Mouse (Mus musculus) heart, embryonic 11.5 days (tissue): ENCODE measurements around the gene Sdk1. TPM values are rescaled to one million over a fixed set of nuclear protein-coding genes. Genes with fewer than 3 reads are reported as not detected.
"Not testable (repeated sequence)": the region's sequence is repeated elsewhere in the genome, so short reads cannot be mapped to it uniquely, and the experiment has no call there.

Source experiments
- ATAC-seq: fragments of 200-750 bp; cut with Nextera tagmentation; replicated peaks from 2 replicates; pipeline ENCODE4 v1.8.0; 2017; ENCODE audit warnings: moderate library complexity; ENCODE audit not compliant: insufficient number of reproducible peaks, low FRiP score, low TSS enrichment
- H3K27ac ChIP-seq: fragments of 300-500 bp; sonication (generic); 2 replicates; pipeline ENCODE4 v1.5.1; 2014; ENCODE audit warnings: mild to moderate bottlenecking, low read depth, low read length
- H3K27me3 ChIP-seq: fragments of 300-500 bp; sonication (generic); 2 replicates; pipeline ENCODE4 v1.6.1; 2014; ENCODE audit warnings: mild to moderate bottlenecking, low read length, mixed read lengths; ENCODE audit not compliant: control insufficient read depth, insufficient read depth
- H3K36me3 ChIP-seq: fragments of 300-500 bp; sonication (generic); 2 replicates; pipeline ENCODE4 v1.6.1; 2014; ENCODE audit warnings: mild to moderate bottlenecking, low read length, moderate library complexity, mixed read lengths; ENCODE audit not compliant: control insufficient read depth, insufficient read depth
- H3K4me1 ChIP-seq: fragments of 300-500 bp; sonication (generic); 2 replicates; pipeline ENCODE4 v1.6.1; 2014; ENCODE audit warnings: low read length; ENCODE audit not compliant: control insufficient read depth, insufficient read depth
- H3K4me2 ChIP-seq: fragments of 300-500 bp; sonication (generic); 2 replicates; pipeline ENCODE4 v1.6.1; 2014; ENCODE audit warnings: mild to moderate bottlenecking, moderate library complexity
- H3K4me3 ChIP-seq: fragments of 300-500 bp; sonication (generic); 2 replicates; pipeline ENCODE4 v1.5.1; 2014; ENCODE audit warnings: low read depth, low read length
- H3K9ac ChIP-seq: fragments of 300-500 bp; sonication (generic); 2 replicates; pipeline ENCODE4 v1.6.1; 2014; ENCODE audit warnings: mild to moderate bottlenecking, low read depth, low read length, moderate library complexity
- H3K9me3 ChIP-seq: fragments of 300-500 bp; sonication (generic); replicated peaks from 2 replicates; pipeline ENCODE4 v1.6.1; 2016; ENCODE audit warnings: low read length; ENCODE audit not compliant: control insufficient read depth
- WGBS: fragments of 180-500 bp; shearing (Covaris S2); extraction: QIAGEN DNeasy Blood & Tissue Kit; methylation state at CpG from one replicate; pipeline ENCODE4 v1.1.7; 2014; ENCODE audit not compliant: insufficient replicate concordance; 5-methylcytosine and 5-hydroxymethylcytosine counted together
- polyA plus RNA-seq: library from polyadenylated mRNA; unstranded; fragments of >200 nt; fragmentation: Nextera tagmentation; extraction: Ambion mirVana; gene quantifications from 2 replicates; pipeline ENCODE4 v1.2.1, GENCODE M21; 2014

Sdk1 gene
- polyA plus RNA-seq, 1 experiment from 2014 or later, result 3.1 TPM

DNA sequence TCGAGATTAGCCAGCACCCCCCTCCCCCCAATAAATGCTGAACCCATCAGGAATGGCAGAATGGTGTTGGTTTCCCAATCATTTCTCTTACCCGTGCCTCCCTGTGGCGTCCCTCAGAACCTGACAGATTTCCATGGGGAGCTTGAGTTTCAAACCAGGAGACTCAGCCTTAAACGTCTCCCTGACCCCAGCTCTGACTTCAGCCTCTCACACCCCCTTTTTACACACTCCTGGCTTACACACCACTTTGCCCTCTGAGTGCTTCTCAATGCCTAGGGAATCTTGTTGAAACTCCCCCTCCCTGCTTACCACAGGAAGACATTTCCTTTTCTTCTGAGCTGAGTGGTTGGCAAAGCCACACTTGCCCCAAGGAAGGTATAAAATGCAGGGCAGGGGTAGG lies 392.0 kb downstream of the Sdk1 start:
- Histone ChIP-seq H3K9me3 (no peaks in the 10 kb centered on the region), H3K4me3 (no peak overlapping the region), H3K4me1 (no peaks in the 10 kb centered on the region), H3K27me3 (no peaks in the 10 kb centered on the region), H3K4me2 (no peak overlapping the region), H3K27ac (no peak overlapping the region), H3K36me3 (no peaks in the 10 kb centered on the region), H3K9ac (no peak overlapping the region)
- WGBS, result 47% methylated on average over 4 of the region's 4 CpGs
- no peak for ATAC-seq

DNA sequence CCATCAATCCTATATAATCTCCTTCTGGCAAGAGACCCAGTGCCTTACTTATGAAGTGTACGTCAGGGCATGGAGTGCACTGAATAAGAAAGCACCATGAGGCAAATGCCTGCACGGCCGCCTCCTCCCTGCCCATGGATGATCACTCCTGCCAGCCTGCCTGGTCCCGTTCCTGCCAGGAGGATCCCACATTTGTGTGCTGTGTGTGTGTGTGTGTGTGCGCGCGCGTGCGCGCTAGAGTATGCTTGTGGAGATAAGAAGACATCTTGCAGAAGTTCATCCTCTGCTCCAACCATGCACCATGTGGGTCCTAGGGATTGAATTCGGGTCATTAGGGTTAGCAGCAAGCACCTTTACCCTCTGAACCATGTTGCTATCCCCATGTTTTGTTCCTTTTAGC lies 395.1 kb downstream of the Sdk1 start:
- Histone ChIP-seq H3K27ac (no peak overlapping the region), H3K9ac (no peak overlapping the region), H3K27me3 (no peaks in the 10 kb centered on the region), H3K4me1 (no peaks in the 10 kb centered on the region), H3K36me3 (no peaks in the 10 kb centered on the region), H3K4me3 (no peak overlapping the region), H3K9me3 (no peaks in the 10 kb centered on the region), H3K4me2 (no peak overlapping the region)
- WGBS, result 85% methylated on average over 11 of the region's 11 CpGs
- no peak for ATAC-seq

DNA sequence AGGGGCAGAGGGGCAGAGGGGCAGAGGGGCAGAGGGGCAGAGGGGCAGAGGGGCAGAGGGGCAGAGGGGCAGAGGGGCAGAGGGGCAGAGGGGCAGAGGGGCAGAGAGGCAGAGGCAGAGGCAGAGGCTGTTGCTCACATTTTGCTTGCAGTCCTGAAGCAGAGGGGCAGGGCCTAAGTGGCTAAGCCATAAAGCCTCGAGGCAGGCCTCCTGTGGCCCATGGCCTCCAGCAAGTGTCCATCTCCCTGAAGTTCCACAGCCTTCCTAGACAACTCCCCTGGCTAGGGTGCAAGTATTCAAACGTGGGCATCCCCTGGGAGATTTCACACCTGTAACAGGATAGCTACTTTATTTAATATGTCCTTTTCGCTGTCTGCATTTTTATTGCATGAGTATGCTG lies 395.8 kb downstream of the Sdk1 start:
- not testable (repeated sequence) for ATAC-seq, H3K4me1 ChIP-seq, H3K36me3 ChIP-seq, H3K9me3 ChIP-seq, H3K4me2 ChIP-seq, H3K27me3 ChIP-seq, H3K27ac ChIP-seq, H3K9ac ChIP-seq, H3K4me3 ChIP-seq
- 66% methylated on average over 3 of the region's 3 CpGs for WGBS

DNA sequence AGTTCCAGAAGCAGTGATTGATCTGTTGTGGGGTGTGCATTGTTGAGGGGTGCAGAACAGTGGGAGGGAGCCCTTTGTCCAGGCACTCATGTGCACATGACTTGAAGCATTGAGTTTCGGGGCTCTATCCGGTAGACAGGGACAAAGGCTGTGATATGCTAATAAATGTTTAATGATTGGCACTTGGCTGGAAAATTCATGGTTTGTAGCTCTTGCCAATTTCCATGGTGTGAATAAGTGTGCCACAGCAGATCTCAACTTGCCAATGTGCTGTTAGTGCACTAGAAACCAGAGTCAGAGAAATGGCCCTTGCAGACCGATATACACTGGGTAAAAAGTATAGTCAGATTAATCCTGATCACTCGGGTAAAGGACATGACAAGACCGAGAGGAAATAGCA lies 404.4 kb downstream of the Sdk1 start:
- Histone ChIP-seq H3K27me3 (no peaks in the 10 kb centered on the region), H3K4me2 (no peak overlapping the region), H3K4me3 (no peak overlapping the region), H3K27ac (no peak overlapping the region), H3K4me1 (no peaks in the 10 kb centered on the region), H3K9me3 (no peaks in the 10 kb centered on the region), H3K9ac (no peak overlapping the region), H3K36me3 (no peaks in the 10 kb centered on the region)
- 84% methylated on average over 5 of the region's 5 CpGs for WGBS
- no peak for ATAC-seq

DNA sequence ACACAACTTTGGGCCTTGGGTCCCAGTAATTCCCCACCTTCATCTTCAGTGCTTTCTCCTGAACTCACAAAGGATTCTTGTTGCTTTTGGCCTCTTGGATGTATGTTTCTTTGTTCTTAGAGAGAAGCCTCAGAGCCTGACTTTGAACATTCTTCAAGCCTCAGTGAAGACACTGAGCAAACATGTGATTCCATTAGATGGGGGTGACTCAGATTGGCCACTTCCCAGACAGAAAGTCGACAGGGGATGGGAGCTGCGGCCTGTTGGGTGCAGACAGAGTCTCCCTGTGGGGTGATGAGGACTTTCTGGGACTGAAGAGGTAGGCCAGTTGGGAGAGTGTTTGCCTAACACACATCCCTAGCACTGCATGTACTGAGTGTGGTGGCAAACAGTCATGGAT lies 405.3 kb downstream of the Sdk1 start:
- no peaks in the 10 kb centered on the region for H3K27me3 ChIP-seq
- H3K4me3 ChIP-seq, result no peak overlapping the region
- H3K4me2 ChIP-seq, result no peak overlapping the region
- no peaks in the 10 kb centered on the region for H3K9me3 ChIP-seq
- H3K36me3 ChIP-seq, result no peaks in the 10 kb centered on the region
- no peak overlapping the region for H3K27ac ChIP-seq
- no peak overlapping the region for H3K9ac ChIP-seq
- WGBS, result 64% methylated on average over 2 of the region's 2 CpGs
- no peak for ATAC-seq
- no peaks in the 10 kb centered on the region for H3K4me1 ChIP-seq

DNA sequence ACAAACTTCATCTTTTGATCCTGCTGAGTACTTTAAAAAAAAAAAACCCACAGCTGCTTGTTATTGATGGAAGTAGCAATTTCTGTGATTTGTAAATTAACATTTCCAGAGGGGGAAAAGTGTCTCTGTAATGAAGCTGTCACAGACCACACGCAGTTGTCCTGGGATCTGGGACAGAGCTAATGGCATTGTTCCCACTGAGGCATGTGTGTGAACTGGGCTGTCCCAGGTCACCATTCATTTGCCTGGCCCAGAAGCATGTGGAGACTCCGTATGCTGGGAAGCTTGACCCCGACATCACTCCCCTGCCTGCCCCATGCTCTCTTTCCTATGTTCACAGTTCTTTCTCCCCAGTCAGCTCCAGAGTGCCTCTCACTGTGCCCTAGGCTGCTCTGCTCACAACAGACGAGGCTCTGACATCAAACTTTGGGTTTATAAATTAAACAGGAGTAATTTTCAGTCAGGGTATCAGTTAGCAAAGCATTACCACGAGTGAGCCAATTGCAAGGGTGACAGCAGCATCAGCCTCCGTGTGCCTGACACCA lies 408.6 kb downstream of the Sdk1 start:
- no peak for ATAC-seq
- no peaks in the 10 kb centered on the region for H3K4me1 ChIP-seq
- 67% methylated on average over 6 of the region's 6 CpGs for WGBS

DNA sequence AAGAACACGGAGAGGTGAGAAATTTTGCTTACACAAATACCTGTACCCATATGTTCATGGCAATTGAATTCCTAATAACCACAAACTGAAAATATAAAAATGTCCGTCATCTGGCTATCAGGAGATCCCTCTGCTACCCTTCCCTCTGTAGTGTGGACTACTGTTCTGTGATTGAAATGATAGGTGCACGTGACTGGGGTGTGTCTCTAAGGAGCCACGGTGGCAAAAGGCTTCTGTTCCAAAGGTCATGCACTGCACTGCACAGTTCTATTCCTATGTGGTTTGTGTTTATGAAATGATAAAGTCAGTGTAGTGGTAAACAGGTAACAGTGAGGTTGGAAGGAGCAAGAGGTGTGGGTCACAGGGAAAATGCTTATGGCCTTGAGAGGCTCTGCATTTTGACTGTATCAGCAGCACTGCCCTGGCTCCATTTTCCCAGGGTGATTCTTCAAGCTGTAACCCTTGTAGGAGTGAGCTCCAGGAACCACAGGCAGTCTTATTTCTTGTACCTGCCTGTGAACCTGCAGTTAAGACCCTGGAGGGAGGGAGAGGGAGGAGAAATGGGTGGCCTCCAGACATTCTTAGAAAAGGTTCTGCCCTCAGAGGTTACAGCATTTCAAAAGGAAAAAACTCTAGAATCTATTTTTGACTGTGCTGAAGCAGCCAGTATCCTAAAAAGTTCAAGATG lies 410.5 kb downstream of the Sdk1 start:
- ATAC-seq, result no peak
- Histone ChIP-seq H3K27ac (no peak overlapping the region), H3K4me3 (no peak overlapping the region), H3K9ac (no peak overlapping the region), H3K9me3 (no peaks in the 10 kb centered on the region), H3K4me1 (no peaks in the 10 kb centered on the region), H3K4me2 (no peak overlapping the region), H3K36me3 (no peaks in the 10 kb centered on the region), H3K27me3 (no peaks in the 10 kb centered on the region)
- WGBS, result 80% methylated on average over 4 of the region's 4 CpGs

More for the DNA sequence above, 408.6 kb downstream of the Sdk1 start:
- Histone ChIP-seq H3K36me3 (no peaks in the 10 kb centered on the region), H3K27me3 (no peaks in the 10 kb centered on the region), H3K9me3 (no peaks in the 10 kb centered on the region), H3K4me2 (no peak overlapping the region), H3K9ac (no peak overlapping the region), H3K27ac (no peak overlapping the region), H3K4me3 (no peak overlapping the region)

DNA sequence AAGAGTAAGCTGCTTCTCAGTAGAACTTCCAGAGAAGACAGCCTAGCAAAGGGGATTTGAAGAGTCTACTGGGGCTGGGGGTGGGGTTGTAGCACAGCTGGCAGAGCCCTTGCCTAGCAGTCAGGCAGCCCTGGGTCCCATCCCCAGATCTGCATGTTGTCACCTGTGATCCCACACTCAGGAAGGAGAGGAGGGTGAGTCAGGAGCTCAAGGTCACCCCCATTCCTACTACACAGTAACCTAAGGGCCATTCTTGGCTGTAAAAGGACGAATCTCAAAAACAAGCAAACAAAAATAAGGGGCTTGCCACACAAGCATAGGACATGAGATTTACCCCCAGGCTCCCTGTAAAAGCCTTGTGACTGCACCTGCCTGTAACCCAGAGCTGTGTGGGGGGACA lies 435.1 kb downstream of the Sdk1 start:
- H3K27me3 ChIP-seq, result no peaks in the 10 kb centered on the region
- no peaks in the 10 kb centered on the region for H3K9me3 ChIP-seq
- no peak overlapping the region for H3K4me2 ChIP-seq
- H3K36me3 ChIP-seq, result no peaks in the 10 kb centered on the region
- H3K4me3 ChIP-seq, result no peak overlapping the region
- no peak overlapping the region for H3K9ac ChIP-seq
- no peak for ATAC-seq
- 65% methylated on average over 1 of the region's 1 CpGs for WGBS
- H3K27ac ChIP-seq, result no peak overlapping the region
- H3K4me1 ChIP-seq, result no peaks in the 10 kb centered on the region

DNA sequence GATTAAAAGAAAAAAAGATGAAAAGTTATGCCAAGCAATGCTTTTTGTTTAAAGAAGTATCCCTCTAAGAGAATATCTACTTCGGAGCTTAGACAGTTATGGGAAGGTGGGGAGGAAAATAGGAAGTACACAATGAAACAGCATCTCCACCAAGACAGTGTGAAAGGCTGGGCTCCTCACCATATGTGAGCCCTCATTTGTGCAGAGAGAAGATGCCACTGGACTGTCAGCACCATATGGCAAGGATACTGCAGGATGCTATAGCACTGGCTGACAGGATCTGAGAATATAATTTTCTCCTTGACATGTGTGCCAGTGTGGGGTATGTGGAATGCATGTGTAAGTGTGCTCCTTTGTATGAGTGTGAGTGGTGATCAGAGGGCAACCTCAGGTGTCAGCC lies 435.7 kb downstream of the Sdk1 start:
- no peaks in the 10 kb centered on the region for H3K4me1 ChIP-seq
- no peaks in the 10 kb centered on the region for H3K36me3 ChIP-seq
- no peak overlapping the region for H3K9ac ChIP-seq
- no peak overlapping the region for H3K27ac ChIP-seq
- no peak for ATAC-seq
- no peaks in the 10 kb centered on the region for H3K9me3 ChIP-seq
- H3K4me3 ChIP-seq, result no peak overlapping the region
- no peaks in the 10 kb centered on the region for H3K27me3 ChIP-seq
- 89% methylated on average over 1 of the region's 1 CpGs for WGBS
- H3K4me2 ChIP-seq, result no peak overlapping the region
